Mouse (Mus musculus) liver, embryonic 13.5 days (tissue): ENCODE measurements around the gene Tmcc2. TPM values are rescaled to one million over a fixed set of nuclear protein-coding genes. Genes with fewer than 3 reads are reported as not detected.

Source experiments
- ATAC-seq: fragments of 200-750 bp; cut with Nextera tagmentation; 2 replicates; pipeline ENCODE4 v1.8.0; 2017; ENCODE audit warnings: low read depth, mild to moderate bottlenecking, moderate number of reproducible peaks, moderate library complexity
- DNase-seq: peaks from one replicate; pipeline ENCODE4 v3.0.0; 2022
- H3K27ac ChIP-seq: fragments of 300-500 bp; sonication (generic); 2 replicates; pipeline ENCODE4 v1.5.1; 2015; ENCODE audit warnings: moderate library complexity, mild to moderate bottlenecking, inconsistent platforms
- H3K27me3 ChIP-seq: fragments of 300-500 bp; sonication (generic); 2 replicates; pipeline ENCODE4 v1.6.1; 2015; ENCODE audit warnings: mild to moderate bottlenecking, inconsistent platforms
- H3K36me3 ChIP-seq: fragments of 300-500 bp; sonication (generic); 2 replicates; pipeline ENCODE4 v1.6.1; 2015; ENCODE audit warnings: mild to moderate bottlenecking, inconsistent platforms
- H3K4me1 ChIP-seq: fragments of 300-500 bp; sonication (generic); replicated peaks from 2 replicates; pipeline ENCODE4 v1.6.1; 2015; ENCODE audit warnings: inconsistent platforms
- H3K4me2 ChIP-seq: fragments of 300-500 bp; sonication (generic); 2 replicates; pipeline ENCODE4 v1.6.1; 2015; ENCODE audit warnings: inconsistent platforms, mild to moderate bottlenecking, moderate library complexity
- H3K4me3 ChIP-seq: fragments of 300-500 bp; sonication (generic); replicated peaks from 2 replicates; pipeline ENCODE4 v1.5.1; 2015; ENCODE audit warnings: mild to moderate bottlenecking, inconsistent platforms
- H3K9ac ChIP-seq: fragments of 300-500 bp; sonication (generic); 2 replicates; pipeline ENCODE4 v1.6.1; 2015; ENCODE audit warnings: mild to moderate bottlenecking, inconsistent platforms
- H3K9me3 ChIP-seq: fragments of 300-500 bp; sonication (generic); replicated peaks from 2 replicates; pipeline ENCODE4 v1.6.1; 2016; ENCODE audit warnings: inconsistent platforms
- WGBS: fragments of 180-500 bp; shearing (Covaris S2); methylation state at CpG from one replicate; pipeline ENCODE4 v1.1.7; 2015; ENCODE audit not compliant: insufficient replicate concordance; 5-methylcytosine and 5-hydroxymethylcytosine counted together
- polyA plus RNA-seq: library from polyadenylated mRNA; unstranded; fragments of >200 nt; fragmentation: Nextera tagmentation; extraction: Ambion mirVana; gene quantifications from 2 replicates; pipeline ENCODE4 v1.2.1, GENCODE M21; 2015

Gene Tmcc2
- polyA plus RNA-seq, 1 experiment from 2014 or later = 456 TPM

GRCm38 (mm10) chr1:132335378-132335965 is 55.6 kb downstream of the Tmcc2 start:
- Histone ChIP-seq H3K36me3 (peaks cover 16% of the 10 kb centered on the region), H3K4me1 (peaks cover 60% of the 10 kb centered on the region), H3K9ac (no peak overlapping the region), H3K4me3 (no peak overlapping the region), H3K4me2 (no peak overlapping the region), H3K27ac (peak overlapping the region; percentile 79; the same call in 1 of the 2 replicates), H3K9me3 (no peaks in the 10 kb centered on the region), H3K27me3 (no peaks in the 10 kb centered on the region)
- DNase-seq (no peak), ATAC-seq (no peak)
- WGBS = 63% methylated on average over 12 of the region's 12 CpGs

- H3K4me2 ChIP-seq = peak overlapping the region; percentile 16
- 30% methylated on average over 6 of the region's 6 CpGs for WGBS
Measured at GRCm38 (mm10) chr1:132334178-132334801, 56.8 kb downstream of the Tmcc2 start.

GRCm38 (mm10) chr1:132333675-132334141 is 57.4 kb downstream of the Tmcc2 start:
- peak overlapping the region; percentile 16 for H3K4me2 ChIP-seq
- no peaks in the 10 kb centered on the region for H3K9me3 ChIP-seq
- no peak overlapping the region for H3K4me3 ChIP-seq
- peak; percentile 72 for ATAC-seq
- peak overlapping the region; percentile 79 for H3K27ac ChIP-seq
- peaks cover 18% of the 10 kb centered on the region for H3K36me3 ChIP-seq
- no peaks in the 10 kb centered on the region for H3K27me3 ChIP-seq
- DNase-seq = no peak
- 45% methylated on average over 4 of the region's 4 CpGs for WGBS
- peak overlapping the region; percentile 22; the same call in 1 of the 2 replicates for H3K9ac ChIP-seq
- H3K4me1 ChIP-seq = peaks cover 61% of the 10 kb centered on the region

More at GRCm38 (mm10) chr1:132334178-132334801, 56.8 kb downstream of the Tmcc2 start:
- Histone ChIP-seq H3K9me3 (no peaks in the 10 kb centered on the region), H3K27me3 (no peaks in the 10 kb centered on the region), H3K27ac (peak overlapping the region; percentile 79), H3K4me3 (no peak overlapping the region), H3K36me3 (peaks cover 18% of the 10 kb centered on the region), H3K9ac (no peak overlapping the region), H3K4me1 (peaks cover 60% of the 10 kb centered on the region)
- no peak for DNase-seq
- ATAC-seq = peak; percentile 62

GRCm38 (mm10) chr1:132333201-132333600 is 57.9 kb downstream of the Tmcc2 start:
- WGBS = 58% methylated on average over 2 of the region's 2 CpGs
- Histone ChIP-seq H3K36me3 (peaks cover 18% of the 10 kb centered on the region), H3K4me3 (no peak overlapping the region), H3K9me3 (no peaks in the 10 kb centered on the region), H3K4me1 (peaks cover 58% of the 10 kb centered on the region), H3K9ac (no peak overlapping the region), H3K27ac (peak overlapping the region; percentile 79), H3K27me3 (no peaks in the 10 kb centered on the region), H3K4me2 (peak overlapping the region; percentile 16; the same call in 1 of the 2 replicates)
- ATAC-seq = no peak
- no peak for DNase-seq

GRCm38 (mm10) chr1:132331283-132331682 is 59.8 kb downstream of the Tmcc2 start:
- H3K36me3 ChIP-seq = peaks cover 18% of the 10 kb centered on the region
- no peak overlapping the region for H3K4me3 ChIP-seq
- 76% methylated on average over 17 of the region's 17 CpGs for WGBS
- no peaks in the 10 kb centered on the region for H3K27me3 ChIP-seq
- no peak overlapping the region for H3K9ac ChIP-seq
- no peak overlapping the region for H3K27ac ChIP-seq
- no peak overlapping the region for H3K4me2 ChIP-seq
- no peak for DNase-seq
- H3K9me3 ChIP-seq = no peaks in the 10 kb centered on the region
- no peak for ATAC-seq
- peaks cover 55% of the 10 kb centered on the region for H3K4me1 ChIP-seq

- Histone ChIP-seq H3K36me3 (peaks cover 18% of the 10 kb centered on the region), H3K27ac (no peak overlapping the region), H3K9ac (no peak overlapping the region), H3K9me3 (no peaks in the 10 kb centered on the region), H3K4me3 (no peak overlapping the region), H3K4me1 (peaks cover 46% of the 10 kb centered on the region), H3K4me2 (no peak overlapping the region), H3K27me3 (no peaks in the 10 kb centered on the region)
- no peak for ATAC-seq
- WGBS = 81% methylated on average over 15 of the region's 15 CpGs
- no peak for DNase-seq
Measured at GRCm38 (mm10) chr1:132330397-132330796, 60.7 kb downstream of the Tmcc2 start.

- WGBS = 58% methylated on average over 7 of the region's 7 CpGs
- Histone ChIP-seq H3K9ac (no peak overlapping the region), H3K27me3 (no peaks in the 10 kb centered on the region), H3K36me3 (peaks cover 18% of the 10 kb centered on the region), H3K4me2 (no peak overlapping the region), H3K4me3 (no peak overlapping the region), H3K4me1 (peaks cover 38% of the 10 kb centered on the region), H3K27ac (no peak overlapping the region), H3K9me3 (no peaks in the 10 kb centered on the region)
- DNase-seq = no peak
- no peak for ATAC-seq
Measured at GRCm38 (mm10) chr1:132329656-132330055, 61.4 kb downstream of the Tmcc2 start.

- peaks cover 28% of the 10 kb centered on the region for H3K4me1 ChIP-seq
- H3K4me2 ChIP-seq = no peak overlapping the region
- H3K36me3 ChIP-seq = peaks cover 18% of the 10 kb centered on the region
- DNase-seq (no peak), ATAC-seq (no peak)
- 71% methylated on average over 3 of the region's 3 CpGs for WGBS
- H3K9ac ChIP-seq = no peak overlapping the region
- no peak overlapping the region for H3K4me3 ChIP-seq
- no peak overlapping the region for H3K27ac ChIP-seq
- no peaks in the 10 kb centered on the region for H3K9me3 ChIP-seq
- H3K27me3 ChIP-seq = no peaks in the 10 kb centered on the region
Measured at GRCm38 (mm10) chr1:132328565-132328964, 62.5 kb downstream of the Tmcc2 start.

GRCm38 (mm10) chr1:132327477-132327876 is 63.6 kb downstream of the Tmcc2 start:
- Histone ChIP-seq H3K4me2 (no peak overlapping the region), H3K4me1 (peaks cover 18% of the 10 kb centered on the region), H3K27me3 (no peaks in the 10 kb centered on the region), H3K9ac (no peak overlapping the region), H3K36me3 (peaks cover 18% of the 10 kb centered on the region), H3K9me3 (no peaks in the 10 kb centered on the region), H3K4me3 (no peak overlapping the region), H3K27ac (no peak overlapping the region)
- 80% methylated on average over 17 of the region's 17 CpGs for WGBS
- ATAC-seq (no peak), DNase-seq (no peak)

GRCm38 (mm10) chr1:132326777-132327176 is 64.3 kb downstream of the Tmcc2 start:
- Histone ChIP-seq H3K4me2 (no peak overlapping the region), H3K4me1 (peaks cover 17% of the 10 kb centered on the region), H3K36me3 (peaks cover 12% of the 10 kb centered on the region), H3K9ac (no peak overlapping the region), H3K27me3 (no peaks in the 10 kb centered on the region), H3K4me3 (no peak overlapping the region), H3K9me3 (no peaks in the 10 kb centered on the region), H3K27ac (no peak overlapping the region)
- ATAC-seq (0 out of 2 replicates have a peak, but pooled peaks have one; percentile 19), DNase-seq (no peak)
- WGBS = 63% methylated on average over 9 of the region's 9 CpGs

GRCm38 (mm10) chr1:132322711-132323542 is 68.2 kb downstream of the Tmcc2 start:
- ATAC-seq = no peak
- Histone ChIP-seq H3K4me3 (no peak overlapping the region), H3K9ac (no peak overlapping the region), H3K4me1 (peaks cover 29% of the 10 kb centered on the region), H3K4me2 (no peak overlapping the region), H3K9me3 (no peaks in the 10 kb centered on the region), H3K27me3 (peaks cover 13% of the 10 kb centered on the region; the same call in 1 of the 2 replicates), H3K27ac (no peak overlapping the region), H3K36me3 (no peaks in the 10 kb centered on the region)
- 60% methylated on average over 13 of the region's 13 CpGs for WGBS
- DNase-seq = no peak
